Mouse (Mus musculus) fat pad, adult 2 months (tissue): ENCODE data around the gene Qdpr.

Experiments used
- DNase-seq: peaks from one replicate; pipeline ENCODE4 v3.0.0-alpha.2; 2011; ENCODE audit warnings: low read depth, low spot score; ENCODE audit errors: extremely low read depth

The Qdpr gene

GRCm38 (mm10) chr5:45406129-45406528 is 43.9 kb downstream of the Qdpr start:
- no peak for DNase-seq

- DNase-seq = no peak
Measured at GRCm38 (mm10) chr5:45402632-45403031, 47.4 kb downstream of the Qdpr start.

- DNase-seq = no peak
Measured at GRCm38 (mm10) chr5:45384034-45384812, 65.8 kb downstream of the Qdpr start.
